Mouse (Mus musculus) stomach, embryonic 15.5 days (tissue): ENCODE results near the gene Lrp6. TPM values are rescaled to one million over a fixed set of nuclear protein-coding genes. Genes with fewer than 3 reads are reported as not detected.

Experiments
- ATAC-seq: fragments of 200-750 bp; cut with Nextera tagmentation; 2 replicates; pipeline ENCODE4 v1.8.0; 2017; ENCODE audit warnings: low read depth, moderate number of reproducible peaks, moderate TSS enrichment; ENCODE audit not compliant: insufficient read depth, low FRiP score
- H3K27ac ChIP-seq: fragments of 300-500 bp; sonication (generic); 2 replicates; pipeline ENCODE4 v1.5.1; 2015; ENCODE audit warnings: mild to moderate bottlenecking, inconsistent platforms
- H3K27me3 ChIP-seq: fragments of 300-500 bp; sonication (generic); replicated peaks from 2 replicates; pipeline ENCODE4 v1.6.1; 2015; ENCODE audit warnings: inconsistent platforms
- H3K36me3 ChIP-seq: fragments of 300-500 bp; sonication (generic); 2 replicates; pipeline ENCODE4 v1.6.1; 2015; ENCODE audit warnings: inconsistent platforms
- H3K4me1 ChIP-seq: fragments of 300-500 bp; sonication (generic); 2 replicates; pipeline ENCODE4 v1.6.1; 2015; ENCODE audit warnings: inconsistent platforms
- H3K4me2 ChIP-seq: fragments of 300-500 bp; sonication (generic); 2 replicates; pipeline ENCODE4 v1.6.1; 2015; ENCODE audit warnings: mild to moderate bottlenecking, inconsistent platforms
- H3K4me3 ChIP-seq: fragments of 300-500 bp; sonication (generic); replicated peaks from 2 replicates; pipeline ENCODE4 v1.5.1; 2015; ENCODE audit warnings: inconsistent platforms
- H3K9ac ChIP-seq: fragments of 300-500 bp; sonication (generic); 2 replicates; pipeline ENCODE4 v1.6.1; 2015; ENCODE audit warnings: inconsistent platforms
- H3K9me3 ChIP-seq: fragments of 300-500 bp; sonication (generic); 2 replicates; pipeline ENCODE4 v1.6.1; 2016; ENCODE audit warnings: inconsistent platforms
- WGBS: fragments of 180-500 bp; shearing (Covaris S2); methylation state at CpG from one replicate; pipeline ENCODE4 v1.1.7; 2015; 5-methylcytosine and 5-hydroxymethylcytosine counted together
- polyA plus RNA-seq: library from polyadenylated mRNA; unstranded; fragments of >200 nt; fragmentation: Nextera tagmentation; extraction: Ambion mirVana; gene quantifications from 2 replicates; pipeline ENCODE4 v1.2.1, GENCODE M21; 2015

Lrp6 gene
- polyA plus RNA-seq, result 23.6 and 26.5 TPM in 2 replicates

DNA sequence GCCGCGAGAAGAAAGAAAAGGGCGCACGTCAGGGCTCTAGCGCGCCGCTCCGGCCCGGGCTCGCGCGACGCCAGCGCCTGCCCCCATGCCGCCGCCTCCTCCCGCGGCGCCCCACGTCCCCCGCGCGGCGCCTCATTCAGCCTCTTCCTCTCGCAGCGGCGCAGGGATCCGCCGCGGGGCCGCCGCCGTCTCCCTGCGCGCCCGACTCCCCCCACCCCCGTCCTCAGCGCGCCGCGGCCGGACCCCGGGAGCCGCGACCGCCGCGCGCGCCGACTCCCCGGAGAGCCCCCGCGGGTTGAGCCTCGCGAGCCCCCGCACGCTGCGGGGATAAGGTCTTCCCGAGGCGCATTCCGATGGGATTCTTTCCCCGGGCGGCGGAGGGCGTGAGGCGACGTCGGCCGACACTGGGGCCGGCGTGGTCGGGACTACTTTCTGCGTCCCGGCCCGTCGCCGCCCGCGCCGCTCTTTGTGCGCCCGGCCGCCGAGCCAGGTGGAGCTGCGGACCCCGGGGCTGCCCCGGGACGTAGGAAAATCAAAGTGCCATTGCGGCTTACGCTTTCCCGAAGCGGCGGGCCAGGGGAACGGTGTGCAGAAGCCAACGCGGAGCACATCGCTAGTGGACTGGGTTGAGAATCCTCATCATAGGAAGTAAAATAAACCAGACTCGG lies at the start of gene Lrp6:
Gene Lrp6 (minus strand): TSS at position 148 of the 668 bp plus-strand sequence.
- under 1% methylated on average over 85 of the region's 99 CpGs for WGBS
- H3K9me3 ChIP-seq, result no peaks in the 10 kb centered on the region
- H3K4me1 ChIP-seq, result 0 out of 2 replicates have a peak, but pooled peaks cover 9% of the 10 kb centered on the region
- peak; percentile 88 for ATAC-seq
- H3K4me2 ChIP-seq, result peak within 1 kb of the TSS; percentile 70
- H3K36me3 ChIP-seq, result no peaks in the 10 kb centered on the region
- H3K27ac ChIP-seq, result peak within 1 kb of the TSS; percentile 98
- H3K9ac ChIP-seq, result peak within 1 kb of the TSS; percentile 98
- H3K27me3 ChIP-seq, result no peaks in the 10 kb centered on the region
- peak within 1 kb of the TSS; percentile 96 for H3K4me3 ChIP-seq

DNA sequence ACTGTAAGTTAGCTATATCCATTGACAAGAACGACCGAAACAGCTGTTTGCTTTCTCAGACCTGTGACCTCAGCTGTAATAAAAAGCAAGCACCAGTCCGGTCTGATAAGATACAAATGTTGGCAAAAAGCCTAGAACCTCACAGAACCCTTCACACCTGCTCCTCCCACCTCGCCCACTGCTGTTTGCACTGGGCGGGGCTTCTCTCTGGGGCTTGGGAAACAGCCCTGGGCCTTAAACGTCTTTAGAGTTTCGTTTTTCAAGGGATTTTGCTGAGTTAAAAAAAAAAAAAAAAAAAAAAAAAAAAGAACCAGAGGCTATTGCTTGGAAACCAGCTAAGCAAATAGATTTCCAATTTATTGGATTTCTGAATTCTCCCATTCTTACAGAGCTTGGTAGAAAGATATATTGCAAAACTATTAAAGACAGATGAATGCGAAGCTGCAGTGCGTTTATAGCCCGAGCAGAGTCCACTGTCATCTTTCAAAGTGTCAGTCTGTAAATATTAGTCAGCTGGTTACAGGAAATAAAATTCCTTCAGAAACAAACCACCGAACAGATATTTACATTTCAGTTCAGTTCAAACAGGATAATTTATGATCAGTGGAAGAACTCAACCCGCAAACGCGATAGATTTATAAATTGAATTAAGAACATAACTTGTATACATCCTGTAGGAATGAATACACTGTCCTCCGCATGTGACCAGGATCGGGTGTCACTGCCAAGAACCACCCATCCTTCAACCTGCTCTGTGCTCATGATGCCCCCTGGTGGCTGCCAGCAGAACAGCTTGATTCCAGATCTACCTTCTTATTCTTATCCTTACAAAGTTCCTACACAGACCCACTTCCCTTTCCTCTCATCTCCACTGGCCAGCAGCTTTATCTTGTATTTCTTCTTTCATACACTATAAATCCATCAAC lies 48.2 kb upstream of the Lrp6 start:
- 4% methylated on average over 16 of the region's 16 CpGs for WGBS
- Histone ChIP-seq H3K27ac (peak overlapping the region; percentile 62; the same call in 1 of the 2 replicates), H3K4me1 (0 out of 2 replicates have a peak, but pooled peaks cover 8% of the 10 kb centered on the region), H3K36me3 (no peaks in the 10 kb centered on the region), H3K9ac (no peak overlapping the region), H3K4me2 (peak overlapping the region; percentile 35), H3K9me3 (no peaks in the 10 kb centered on the region), H3K4me3 (peak overlapping the region; percentile 10; the same call in 1 of the 2 replicates), H3K27me3 (no peaks in the 10 kb centered on the region)
- ATAC-seq, result peak; percentile 79

DNA sequence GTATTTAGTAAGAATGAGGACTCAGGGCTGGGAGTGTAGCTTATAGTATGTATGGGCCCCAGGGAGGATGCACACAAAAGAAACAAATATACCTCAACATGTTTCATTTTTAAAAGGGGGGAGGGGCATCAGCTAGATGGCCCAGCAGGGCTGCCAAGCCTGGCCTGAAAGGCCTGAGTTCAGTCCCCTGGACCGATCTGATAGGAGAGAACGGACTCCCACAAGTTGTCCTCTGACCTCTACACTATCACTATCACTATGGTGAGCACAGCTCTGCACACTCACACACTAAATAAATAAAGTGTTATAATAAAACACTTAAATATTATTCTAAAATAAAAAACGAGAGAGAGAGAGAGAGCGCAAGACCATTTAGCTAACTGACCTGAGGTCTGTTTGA lies 47.6 kb upstream of the Lrp6 start:
- no peak overlapping the region for H3K9ac ChIP-seq
- ATAC-seq, result peak; percentile 59
- H3K4me2 ChIP-seq, result no peak overlapping the region; the same call in 1 of the 2 replicates
- H3K9me3 ChIP-seq, result no peaks in the 10 kb centered on the region
- H3K27me3 ChIP-seq, result no peaks in the 10 kb centered on the region
- H3K36me3 ChIP-seq, result no peaks in the 10 kb centered on the region
- H3K4me3 ChIP-seq, result no peak overlapping the region
- WGBS, result 29% methylated on average over 4 of the region's 4 CpGs
- 0 out of 2 replicates have a peak, but pooled peaks cover 8% of the 10 kb centered on the region for H3K4me1 ChIP-seq
- H3K27ac ChIP-seq, result peak overlapping the region; percentile 62; the same call in 1 of the 2 replicates

DNA sequence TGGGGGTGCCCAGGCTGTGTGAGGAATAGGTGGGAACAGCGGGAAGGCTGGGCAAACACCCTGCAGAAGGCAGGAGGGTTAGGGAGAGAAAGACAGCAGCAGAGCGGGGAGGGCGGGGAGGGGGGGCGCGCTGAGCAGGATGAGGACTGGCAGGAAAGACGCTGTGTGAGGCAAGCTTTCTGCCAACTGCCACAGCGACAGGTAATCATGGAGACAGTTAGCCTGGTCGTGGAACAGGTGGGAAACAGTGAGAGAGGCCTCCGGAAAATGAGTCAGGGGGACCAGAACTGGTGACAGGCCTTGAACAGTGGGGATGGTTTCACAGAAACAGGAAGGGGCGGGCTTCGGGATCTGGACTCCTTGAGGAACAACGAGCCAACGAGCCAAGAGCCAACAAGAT lies 45.1 kb upstream of the Lrp6 start:
- Histone ChIP-seq H3K4me1 (peaks cover 8% of the 10 kb centered on the region; the same call in 1 of the 2 replicates), H3K9ac (no peak overlapping the region), H3K27me3 (no peaks in the 10 kb centered on the region), H3K27ac (peak overlapping the region; percentile 62; the same call in 1 of the 2 replicates), H3K4me2 (0 out of 2 replicates have a peak overlapping the region, but pooled peaks have one; percentile 17), H3K4me3 (no peak overlapping the region), H3K9me3 (no peaks in the 10 kb centered on the region), H3K36me3 (no peaks in the 10 kb centered on the region)
- ATAC-seq, result no peak
- 69% methylated on average over 13 of the region's 13 CpGs for WGBS

DNA sequence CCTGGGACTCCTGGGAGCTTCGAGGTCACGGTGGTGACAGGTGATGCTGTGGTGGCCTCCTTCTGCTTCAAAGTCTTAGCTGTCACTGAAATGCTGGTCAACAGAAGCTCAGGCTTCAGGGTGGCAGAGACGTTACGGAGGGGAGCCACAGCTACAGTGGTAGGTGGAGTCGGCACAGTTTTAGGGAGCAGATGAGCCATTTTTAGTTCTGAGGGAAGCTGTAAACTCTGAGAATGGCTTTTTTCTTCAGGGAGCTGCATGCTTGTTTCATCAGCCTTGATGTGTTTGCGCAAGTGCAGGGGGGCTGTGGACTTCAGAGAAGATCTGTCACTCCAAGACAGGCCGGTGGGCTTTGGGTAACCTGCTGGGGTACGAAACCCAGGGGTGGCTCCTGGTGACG lies 43.6 kb upstream of the Lrp6 start:
- 78% methylated on average over 9 of the region's 9 CpGs for WGBS
- no peak overlapping the region for H3K4me3 ChIP-seq
- no peak for ATAC-seq
- H3K27ac ChIP-seq, result no peak overlapping the region
- H3K36me3 ChIP-seq, result no peaks in the 10 kb centered on the region
- no peaks in the 10 kb centered on the region for H3K9me3 ChIP-seq
- peaks cover 3% of the 10 kb centered on the region; the same call in 1 of the 2 replicates for H3K4me1 ChIP-seq
- H3K27me3 ChIP-seq, result no peaks in the 10 kb centered on the region
- H3K9ac ChIP-seq, result no peak overlapping the region
- no peak overlapping the region for H3K4me2 ChIP-seq

DNA sequence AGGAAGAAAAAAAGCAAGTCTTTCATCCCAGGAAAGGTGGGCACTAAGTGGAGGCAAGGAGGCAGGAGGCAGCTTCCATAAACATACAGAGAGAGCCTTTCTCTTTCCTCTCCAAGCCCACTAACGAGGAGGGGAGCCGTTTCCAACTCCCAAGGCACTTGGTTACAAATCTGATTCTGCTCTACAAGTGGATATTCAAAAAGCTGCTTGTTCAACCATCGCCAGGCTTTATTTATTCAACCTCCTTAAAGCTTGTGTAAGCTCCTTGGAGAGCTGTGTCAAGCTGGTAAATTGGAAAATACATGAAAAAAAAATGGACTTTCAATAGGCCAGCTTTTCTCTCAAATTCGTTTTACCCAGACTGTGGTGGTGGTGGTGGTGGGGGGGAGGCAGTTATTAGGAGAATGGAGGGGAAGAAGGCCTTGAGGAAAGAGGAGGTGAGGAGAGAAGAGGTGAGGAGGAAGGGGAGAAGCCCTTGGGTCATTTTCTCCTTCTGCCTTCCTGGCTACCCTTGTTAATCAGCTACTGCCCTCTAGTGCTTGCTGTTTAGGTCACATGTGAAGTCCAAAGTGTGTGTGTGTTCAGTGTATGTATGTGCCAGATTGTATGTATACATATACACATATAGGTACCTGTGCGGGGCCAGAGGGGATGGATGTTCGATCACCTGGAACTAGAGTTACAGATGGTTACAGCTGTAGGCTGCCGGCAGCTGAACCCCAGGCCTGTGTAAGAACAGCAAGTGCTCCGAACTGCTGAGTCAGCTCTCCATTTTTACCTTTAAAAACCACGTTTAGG lies 40.4 kb upstream of the Lrp6 start:
- H3K9me3 ChIP-seq, result no peaks in the 10 kb centered on the region
- H3K4me2 ChIP-seq, result no peak overlapping the region
- H3K27me3 ChIP-seq, result no peaks in the 10 kb centered on the region
- no peaks in the 10 kb centered on the region; the same call in 1 of the 2 replicates for H3K4me1 ChIP-seq
- no peak overlapping the region for H3K9ac ChIP-seq
- no peaks in the 10 kb centered on the region for H3K36me3 ChIP-seq
- H3K27ac ChIP-seq, result no peak overlapping the region
- ATAC-seq, result no peak
- H3K4me3 ChIP-seq, result no peak overlapping the region
- WGBS, result 54% methylated on average over 9 of the region's 9 CpGs

DNA sequence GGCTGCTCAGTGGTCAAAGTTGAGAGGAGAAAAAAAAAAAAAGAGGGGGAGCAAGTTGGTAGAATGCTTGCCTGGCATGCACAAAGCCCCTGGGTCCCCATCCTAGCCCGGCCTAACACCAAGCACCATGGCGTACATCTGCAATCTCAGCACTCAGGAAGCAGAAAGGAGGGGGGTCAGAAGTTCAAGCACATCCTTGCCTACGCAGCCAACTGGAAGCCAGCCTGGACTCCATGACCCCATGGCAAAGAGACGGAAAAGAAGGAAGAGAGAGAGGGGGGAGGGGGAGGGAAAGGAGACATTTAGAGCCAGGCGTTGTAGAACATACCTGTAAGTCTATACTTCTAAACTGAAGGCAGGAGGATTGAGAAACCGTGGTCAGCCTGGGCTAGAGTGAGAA lies 39.8 kb upstream of the Lrp6 start:
- H3K4me2 ChIP-seq, result no peak overlapping the region
- H3K27me3 ChIP-seq, result no peaks in the 10 kb centered on the region
- no peak overlapping the region for H3K4me3 ChIP-seq
- 56% methylated on average over 6 of the region's 6 CpGs for WGBS
- H3K36me3 ChIP-seq, result no peaks in the 10 kb centered on the region
- no peak overlapping the region for H3K9ac ChIP-seq
- no peak overlapping the region for H3K27ac ChIP-seq
- ATAC-seq, result no peak
- peaks cover 4% of the 10 kb centered on the region; the same call in 1 of the 2 replicates for H3K4me1 ChIP-seq
- H3K9me3 ChIP-seq, result no peaks in the 10 kb centered on the region

DNA sequence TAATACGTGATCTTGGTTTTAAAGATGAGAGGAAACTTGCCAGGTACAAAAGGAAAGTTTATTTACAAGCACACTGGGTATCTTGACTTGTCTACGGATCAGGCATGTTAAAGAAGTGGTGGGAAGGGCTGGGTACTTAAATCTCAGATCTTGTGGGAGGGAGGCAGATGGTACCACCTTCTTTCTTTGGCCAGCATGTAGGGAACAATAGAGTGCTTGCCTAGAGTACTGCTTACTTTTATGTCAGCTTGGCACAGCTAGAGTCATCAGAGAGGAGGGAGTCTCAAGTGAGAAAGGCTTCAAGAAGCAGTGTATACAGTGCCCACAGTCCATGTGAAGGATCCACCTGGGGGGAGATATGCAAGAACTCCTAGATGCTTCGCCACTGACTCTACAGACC lies 38.4 kb upstream of the Lrp6 start:
- Histone ChIP-seq H3K4me2 (no peak overlapping the region), H3K36me3 (no peaks in the 10 kb centered on the region), H3K4me1 (peaks cover 4% of the 10 kb centered on the region; the same call in 1 of the 2 replicates), H3K4me3 (no peak overlapping the region), H3K27me3 (no peaks in the 10 kb centered on the region), H3K9ac (no peak overlapping the region), H3K9me3 (no peaks in the 10 kb centered on the region), H3K27ac (no peak overlapping the region)
- WGBS, result 82% methylated on average over 3 of the region's 3 CpGs
- ATAC-seq, result no peak

DNA sequence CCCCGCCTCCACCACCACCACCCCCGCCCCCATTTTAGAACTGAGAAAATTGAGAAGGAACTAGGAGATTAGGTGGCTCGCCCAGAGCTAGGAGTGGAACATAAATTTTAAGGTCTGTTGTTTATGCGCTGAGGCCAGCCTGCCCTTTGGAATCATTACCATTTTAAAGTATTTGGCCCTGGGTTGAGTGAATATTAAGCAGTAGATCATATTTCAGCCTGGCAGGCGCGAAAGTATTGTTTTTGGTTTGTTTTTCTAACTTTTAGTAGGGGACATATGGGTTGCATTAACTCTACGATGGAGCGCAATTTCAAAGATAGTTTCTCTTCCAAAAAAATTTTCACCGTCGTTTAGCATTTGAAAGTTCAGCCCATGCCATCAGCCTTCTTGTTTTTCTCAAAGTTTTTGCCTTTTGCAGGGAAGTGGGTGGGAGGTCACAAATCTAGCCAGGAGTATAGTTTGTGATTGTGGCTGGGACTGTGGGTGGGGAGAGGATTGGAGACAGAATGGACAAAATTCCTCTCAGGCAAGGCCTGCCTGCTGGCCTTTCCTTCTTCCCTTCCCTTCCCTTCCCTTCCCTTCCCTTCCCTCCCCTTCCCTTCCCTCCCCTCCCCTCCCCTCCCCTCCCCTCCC lies 35.7 kb upstream of the Lrp6 start:
- Histone ChIP-seq H3K4me2 (no peak overlapping the region), H3K4me3 (no peak overlapping the region), H3K4me1 (0 out of 2 replicates have a peak, but pooled peaks cover 4% of the 10 kb centered on the region), H3K36me3 (no peaks in the 10 kb centered on the region), H3K9me3 (no peaks in the 10 kb centered on the region), H3K27me3 (no peaks in the 10 kb centered on the region), H3K9ac (no peak overlapping the region), H3K27ac (no peak overlapping the region)
- 37% methylated on average over 10 of the region's 10 CpGs for whole genome bisulfite sequencing
- ATAC-seq, result no peak

DNA sequence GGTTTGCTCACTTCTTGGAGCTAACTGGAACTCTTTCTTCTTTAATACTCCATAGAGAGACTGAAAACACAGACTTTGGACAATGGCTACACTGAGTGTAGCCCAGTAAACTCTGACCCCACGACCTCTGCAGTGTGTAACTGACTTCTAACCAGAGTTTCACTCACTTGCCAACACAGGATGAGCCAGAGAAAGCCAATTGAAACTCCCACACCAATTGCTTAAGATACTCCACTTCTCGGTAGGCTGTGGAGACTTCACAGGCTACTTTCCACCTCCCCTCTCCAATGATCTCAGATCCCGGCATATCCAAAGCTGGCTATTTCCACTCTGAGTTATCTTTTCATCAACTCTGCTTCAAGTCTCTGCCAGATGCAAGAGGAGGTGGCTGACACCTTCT lies 35.0 kb upstream of the Lrp6 start:
- 34% methylated on average over 3 of the region's 3 CpGs for WGBS
- H3K9ac ChIP-seq, result no peak overlapping the region
- no peaks in the 10 kb centered on the region for H3K9me3 ChIP-seq
- no peak overlapping the region for H3K4me2 ChIP-seq
- no peak overlapping the region for H3K27ac ChIP-seq
- no peaks in the 10 kb centered on the region for H3K27me3 ChIP-seq
- H3K4me1 ChIP-seq, result 0 out of 2 replicates have a peak, but pooled peaks cover 4% of the 10 kb centered on the region
- no peak for ATAC-seq
- no peaks in the 10 kb centered on the region for H3K36me3 ChIP-seq
- no peak overlapping the region for H3K4me3 ChIP-seq

DNA sequence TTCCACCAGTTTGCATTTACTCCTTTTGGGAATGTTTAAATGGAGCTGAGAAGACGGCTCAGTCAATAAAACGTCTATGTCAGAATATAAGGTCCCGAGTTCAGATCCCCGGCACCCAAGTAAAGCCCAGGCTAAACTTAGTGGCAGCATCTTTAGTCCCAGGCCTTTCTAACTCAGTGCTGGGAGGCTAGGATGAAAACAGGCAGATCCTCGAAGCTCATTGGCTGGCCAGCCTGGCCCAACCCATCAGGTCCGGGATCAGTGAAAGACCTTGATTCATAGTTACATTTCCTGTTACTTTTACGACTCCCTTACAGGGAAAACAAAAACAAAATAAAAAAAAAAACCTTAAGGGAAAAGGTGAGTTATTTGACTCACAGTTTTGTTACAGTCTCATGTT lies 34.4 kb upstream of the Lrp6 start:
- ATAC-seq, result no peak
- 58% methylated on average over 7 of the region's 7 CpGs for WGBS
- H3K4me3 ChIP-seq, result no peak overlapping the region
- 0 out of 2 replicates have a peak, but pooled peaks cover 4% of the 10 kb centered on the region for H3K4me1 ChIP-seq
- H3K4me2 ChIP-seq, result no peak overlapping the region
- no peaks in the 10 kb centered on the region for H3K36me3 ChIP-seq
- H3K27me3 ChIP-seq, result no peaks in the 10 kb centered on the region
- H3K9me3 ChIP-seq, result no peaks in the 10 kb centered on the region
- no peak overlapping the region for H3K27ac ChIP-seq
- H3K9ac ChIP-seq, result no peak overlapping the region
